Mouse (Mus musculus) megakaryocyte-erythroid progenitor cell, adult 5-6 weeks (primary cell): ENCODE measurements around the gene Zscan21. TPM values are rescaled to one million over a fixed set of nuclear protein-coding genes. Genes with fewer than 3 reads are reported as not detected.
"Not testable (repeated sequence)": the region's sequence is repeated elsewhere in the genome, so short reads cannot be mapped to it uniquely, and the experiment has no call there.

Experiments
- ATAC-seq: replicated peaks from 2 replicates; pipeline ENCODE4 v1.8.0; 2016; ENCODE audit warnings: mild to moderate bottlenecking, inconsistent platforms; ENCODE audit not compliant: severe bottlenecking, poor library complexity, low FRiP score, low TSS enrichment
- total RNA-seq, 2 experiments: library from RNA; stranded (forward) in 1 of 2; stranded (reverse) in 1 of 2; fragments of 200-1000, 215-1000 nt in 1 of 2; fragments of >200 nt in 1 of 2; fragmentation: Nextera tagmentation in 1 of 2; gene quantifications; 2 replicates each; pipeline ENCODE4 v1.2.3; 2014 to 2017

Zscan21 gene
- total RNA-seq, 2 experiments from 2014 or later: 10.8 to 14.4 TPM

DNA sequence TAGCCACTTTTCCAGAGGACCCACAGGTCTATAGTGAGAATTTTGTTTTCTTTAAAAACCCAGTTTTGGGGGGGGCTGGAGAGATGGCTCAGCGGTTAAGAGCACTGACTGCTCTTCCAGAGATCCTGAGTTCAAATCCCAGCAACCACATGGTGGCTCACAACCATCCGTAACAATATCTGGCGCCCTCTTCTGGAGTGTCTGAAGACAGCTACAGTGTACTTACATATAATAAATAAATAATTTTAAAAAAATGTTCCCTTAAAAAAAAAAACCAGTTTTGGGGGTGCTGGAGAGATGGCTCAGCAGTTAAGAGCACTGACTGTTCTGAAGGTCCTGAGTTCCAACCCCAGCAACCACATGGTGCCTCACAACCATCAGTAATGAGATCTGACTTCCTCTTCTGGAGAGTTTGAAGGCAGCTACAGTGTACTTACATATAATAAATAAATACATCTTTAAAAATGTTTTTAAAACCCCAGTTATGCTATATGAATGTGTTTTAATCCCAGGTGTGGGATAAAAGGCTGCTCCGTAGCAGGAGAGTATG lies 6.8 kb upstream of the Zscan21 start:
- not testable (repeated sequence) for ATAC-seq

DNA sequence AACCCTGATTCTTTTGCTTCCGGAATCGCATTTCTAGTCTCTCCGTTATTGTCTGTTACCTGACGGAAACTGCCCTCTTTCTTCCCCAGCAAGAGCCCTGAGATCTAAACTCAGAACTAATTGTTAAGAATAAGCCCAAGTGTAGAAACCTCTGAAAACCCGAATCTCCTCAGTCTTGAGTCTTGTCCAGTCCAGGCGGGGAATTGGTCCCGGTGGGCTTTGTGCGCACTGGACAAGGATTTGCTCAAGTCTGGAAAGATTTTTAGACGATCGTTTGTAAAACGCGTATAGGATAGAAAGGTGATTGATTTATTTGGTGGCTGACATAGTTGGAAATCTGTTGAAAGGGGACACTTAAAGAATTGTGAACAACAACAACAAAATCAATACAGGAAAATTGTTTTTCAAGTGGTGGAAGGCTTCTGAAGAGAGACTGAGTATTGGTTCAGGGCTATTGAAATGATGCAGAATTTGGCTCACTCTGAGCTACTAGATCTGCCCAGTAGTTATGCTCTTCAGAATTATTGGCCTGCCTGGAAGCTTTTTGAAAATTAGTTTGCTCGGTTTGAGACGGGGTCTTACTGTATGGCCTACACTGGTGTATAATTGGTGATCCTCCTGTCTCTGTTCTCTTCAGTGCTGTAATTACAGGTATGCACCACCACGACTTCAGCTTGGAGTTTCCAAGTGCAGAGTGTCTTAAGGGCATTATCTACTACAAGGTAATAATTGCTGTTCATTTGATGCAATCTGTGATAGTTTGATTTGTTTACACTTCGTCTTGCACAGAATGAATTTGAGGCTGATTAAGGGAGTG lies 704 bp downstream of the Zscan21 start:
- peak; percentile 62 for ATAC-seq

DNA sequence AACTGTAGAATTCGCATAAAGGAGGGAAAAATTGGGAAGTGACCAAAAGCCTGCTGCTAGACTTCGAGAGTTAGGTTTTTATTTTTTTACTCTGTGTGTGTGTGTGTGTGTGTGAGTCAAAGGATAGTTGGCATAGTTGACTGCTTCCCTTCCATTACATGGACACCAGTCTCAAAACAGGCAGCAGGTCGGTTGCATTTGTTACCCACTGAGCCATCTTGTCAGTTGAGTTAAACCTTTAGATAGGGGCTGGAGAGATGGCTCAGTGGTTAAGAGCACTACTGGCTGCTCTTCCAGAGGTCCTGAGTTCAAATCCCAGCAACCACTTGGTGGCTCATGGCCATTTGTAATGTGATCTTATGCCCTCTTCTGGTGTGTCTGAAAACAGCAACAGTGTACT lies 1.3 kb downstream of the Zscan21 start:
- ATAC-seq: no peak

DNA sequence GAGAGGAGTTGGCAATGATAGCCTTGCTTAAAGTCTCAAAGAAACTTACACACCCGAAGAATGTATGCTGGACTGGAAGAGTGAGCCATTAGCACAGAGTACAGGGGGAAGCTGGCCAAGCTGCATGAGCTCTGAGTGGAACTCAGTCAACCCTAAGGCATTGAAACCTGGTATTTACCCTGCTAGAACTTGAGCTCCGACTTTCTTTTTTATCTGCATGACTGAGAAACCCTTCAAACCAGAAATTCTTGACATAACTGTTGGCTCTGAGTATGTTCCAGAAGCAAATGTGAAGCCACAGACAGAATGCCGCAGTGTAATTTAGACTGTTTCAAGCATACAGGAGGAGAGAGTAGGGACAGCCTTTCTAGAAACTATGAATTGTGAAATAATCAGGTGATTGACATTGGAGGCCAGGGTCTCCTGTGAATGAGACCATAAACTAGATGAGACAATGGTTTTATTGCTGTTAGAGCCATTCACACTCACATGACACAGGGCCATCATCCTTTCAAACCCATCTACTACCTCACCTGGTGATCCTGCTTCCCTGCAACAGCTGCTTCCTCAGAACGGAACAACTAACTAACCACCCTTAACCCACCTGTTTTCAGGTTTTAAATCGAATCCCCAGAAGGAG lies 15.8 kb downstream of the Zscan21 start:
- no peak for ATAC-seq

DNA sequence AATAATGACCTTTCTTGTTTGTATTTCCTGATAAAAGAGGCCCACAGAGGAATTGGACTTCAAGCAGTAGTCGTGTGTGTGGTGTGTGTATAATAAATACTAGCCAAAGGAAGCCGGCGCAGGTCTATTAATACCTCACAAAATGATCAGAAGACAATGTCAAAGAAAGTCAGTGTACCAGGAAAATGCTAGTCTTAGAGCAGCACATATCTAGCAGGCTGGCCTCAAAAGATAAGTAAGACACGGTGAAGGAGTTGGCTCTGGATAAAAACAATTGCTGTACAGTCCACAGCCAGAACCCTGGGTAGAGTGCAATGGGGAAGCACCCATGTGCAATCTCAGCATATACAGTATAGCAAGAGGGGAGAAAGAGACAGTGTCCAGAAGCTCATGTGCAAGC lies 20.6 kb downstream of the Zscan21 start:
- peak; percentile 89 for ATAC-seq

DNA sequence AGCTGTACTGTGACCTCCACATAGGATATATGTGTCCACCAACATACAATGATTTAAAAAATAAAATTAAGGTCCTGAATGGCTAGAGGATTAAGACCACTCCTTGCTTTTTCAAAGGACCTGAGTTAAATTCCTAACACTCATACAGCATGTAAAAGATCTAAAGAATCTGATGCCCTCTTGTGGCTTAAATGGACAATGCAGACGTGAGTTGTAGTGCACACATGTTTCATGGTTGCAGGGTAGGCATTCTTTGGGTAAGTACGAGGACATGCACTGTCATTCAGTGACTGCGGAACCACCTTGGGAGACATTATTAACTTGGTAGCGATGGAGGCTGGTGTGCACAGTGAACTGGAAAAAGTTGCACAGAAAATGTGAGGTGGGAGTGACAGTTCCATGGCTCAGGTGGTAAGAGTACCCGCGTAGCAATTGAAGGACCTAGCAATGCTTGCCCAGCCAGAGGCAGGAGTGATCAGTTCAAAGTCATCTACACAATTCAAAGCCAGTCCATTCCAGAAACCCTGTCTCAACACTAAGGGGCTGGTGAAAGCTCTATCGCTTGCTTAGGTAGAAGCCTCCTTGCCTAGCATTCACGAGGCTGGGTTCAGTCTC lies 21.3 kb downstream of the Zscan21 start:
- peak; percentile 81 for ATAC-seq

DNA sequence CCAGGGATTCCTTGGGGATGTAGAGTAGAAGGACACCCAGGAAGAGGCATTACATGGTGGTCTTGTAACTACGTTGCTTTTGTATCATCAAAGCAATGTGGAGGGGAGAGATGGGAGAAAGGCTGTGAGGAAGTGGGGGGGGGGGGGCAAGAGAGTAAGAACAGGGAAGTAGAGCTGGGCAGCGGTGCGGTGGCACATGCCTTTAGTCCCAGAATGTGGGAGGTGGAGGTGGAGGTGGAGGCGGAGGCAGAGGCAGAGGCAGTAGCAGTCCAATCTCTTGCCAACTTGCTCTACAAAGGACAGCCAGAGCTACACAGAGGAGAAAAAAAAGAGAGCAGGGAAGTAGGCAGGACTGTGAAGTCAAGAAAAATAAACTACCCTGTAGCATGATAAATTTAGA lies 21.9 kb downstream of the Zscan21 start:
- no peak for ATAC-seq

DNA sequence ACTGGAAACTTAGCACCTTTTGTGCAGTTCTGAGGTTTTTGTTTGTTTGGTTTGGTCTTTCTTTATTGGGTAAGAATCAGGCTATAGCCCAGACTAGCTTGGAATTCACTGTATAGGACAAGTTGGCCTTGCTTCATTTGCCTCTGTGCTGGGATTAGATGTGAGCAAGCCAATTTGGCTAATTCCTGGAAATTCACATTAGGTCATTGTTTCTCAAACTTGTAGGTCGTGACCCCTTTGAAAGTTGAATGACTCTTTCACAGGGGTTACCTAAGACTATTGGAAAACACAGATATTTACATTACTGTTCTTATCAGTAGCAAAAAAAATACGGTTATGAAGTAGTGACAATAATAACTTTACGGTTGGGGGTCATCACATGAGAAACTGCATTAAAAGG lies 37.7 kb downstream of the Zscan21 start:
- no peak for ATAC-seq

DNA sequence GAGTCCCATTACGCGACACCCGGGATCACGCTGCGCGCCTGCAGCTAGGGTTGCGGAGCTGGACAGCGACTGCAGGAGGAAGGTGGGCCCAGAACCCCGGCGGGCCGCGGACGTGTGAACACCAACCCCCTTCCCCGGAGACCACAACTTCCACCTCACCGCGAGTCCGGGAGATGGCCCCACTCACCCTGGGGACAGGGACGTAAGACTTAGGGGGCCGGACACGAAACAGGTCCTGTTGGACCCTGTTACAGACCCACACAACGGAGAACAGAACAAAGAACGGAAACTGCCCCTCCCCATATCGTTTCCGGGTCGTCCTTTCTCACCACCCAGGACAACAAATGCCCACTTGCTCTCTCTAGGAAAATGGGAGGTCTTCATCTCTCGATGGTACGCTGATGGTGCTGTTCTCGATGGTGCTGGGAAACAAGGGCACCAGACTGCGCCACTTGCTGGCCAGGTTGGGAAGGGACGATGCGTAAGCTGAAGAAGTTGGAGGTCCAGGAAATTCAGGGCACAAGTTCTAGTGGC lies 38.8 kb downstream of the Zscan21 start, which contains the start of gene Zfp113:
TSS of gene Zfp113 (minus strand) at position 302 of the 534 bp plus-strand sequence.
- ATAC-seq: peak; percentile 98

DNA sequence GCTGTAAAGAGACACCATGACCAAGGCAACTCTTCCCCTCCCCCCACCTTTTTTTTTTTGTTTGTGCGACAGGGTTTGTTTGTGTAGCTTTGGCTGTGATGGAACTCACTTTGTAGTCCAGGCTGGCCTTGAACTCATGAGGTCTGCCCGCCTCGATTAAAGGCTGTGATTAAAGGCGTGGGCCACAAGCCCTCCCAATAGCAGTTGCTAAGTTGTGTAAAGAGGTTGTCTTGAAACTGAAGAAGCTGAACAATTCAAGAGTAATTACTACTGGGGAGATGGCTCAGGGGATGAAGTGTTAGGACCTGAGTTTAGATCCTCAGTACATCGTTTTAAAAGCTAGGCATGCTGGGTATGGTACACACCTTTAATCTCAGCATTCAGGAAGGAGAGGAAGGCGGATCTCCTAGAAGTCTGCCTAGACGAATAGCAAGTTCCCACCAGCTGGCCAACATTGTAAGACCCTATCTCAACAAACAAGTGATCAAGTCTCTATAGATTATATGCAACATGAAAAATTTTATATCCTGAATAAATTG lies 43.6 kb downstream of the Zscan21 start:
- no peak for ATAC-seq

DNA sequence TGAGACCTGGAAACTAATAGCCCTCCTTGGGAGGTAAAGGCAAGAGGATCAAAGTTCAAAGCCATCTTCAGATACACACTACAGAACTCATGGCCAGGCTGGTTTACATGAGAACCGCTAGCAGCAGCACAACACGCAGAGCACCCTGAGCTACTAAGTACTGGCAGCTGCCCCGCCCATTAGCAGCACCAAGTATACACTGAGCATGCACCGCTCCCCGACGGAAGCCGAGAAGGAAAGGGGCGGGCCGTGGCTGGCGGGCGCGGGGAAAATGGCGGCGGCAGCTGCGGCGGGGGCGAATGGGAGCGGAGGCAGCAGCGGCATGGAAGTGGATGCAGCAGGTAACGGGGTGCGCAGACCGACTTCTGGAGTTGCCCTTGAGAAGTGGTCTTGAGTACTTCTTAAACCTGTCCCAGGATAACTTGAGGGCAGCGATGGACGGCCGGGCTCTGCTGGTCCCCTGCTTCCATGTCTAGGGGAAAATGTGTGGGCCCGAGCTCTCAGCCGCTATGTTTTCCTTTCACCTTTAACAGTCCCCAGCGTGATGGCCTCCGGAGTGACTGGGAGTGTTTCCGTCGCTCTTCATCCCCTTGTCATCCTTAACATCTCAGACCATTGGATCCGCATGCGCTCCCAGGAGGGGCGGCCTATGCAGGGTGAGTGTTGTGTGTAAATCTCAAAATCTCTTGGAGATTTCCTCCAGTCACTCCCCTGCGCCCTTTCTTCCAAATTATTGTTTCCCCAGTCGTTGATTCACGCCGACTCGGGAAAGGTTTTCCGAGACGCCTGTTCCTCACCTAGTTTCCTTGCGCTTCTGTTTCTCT lies 44.4 kb downstream of the Zscan21 start, which contains the start of gene Cops6:
TSS of gene Cops6 (plus strand) at position 230 of the 824 bp plus-strand sequence.
- ATAC-seq: peak; percentile 90

DNA sequence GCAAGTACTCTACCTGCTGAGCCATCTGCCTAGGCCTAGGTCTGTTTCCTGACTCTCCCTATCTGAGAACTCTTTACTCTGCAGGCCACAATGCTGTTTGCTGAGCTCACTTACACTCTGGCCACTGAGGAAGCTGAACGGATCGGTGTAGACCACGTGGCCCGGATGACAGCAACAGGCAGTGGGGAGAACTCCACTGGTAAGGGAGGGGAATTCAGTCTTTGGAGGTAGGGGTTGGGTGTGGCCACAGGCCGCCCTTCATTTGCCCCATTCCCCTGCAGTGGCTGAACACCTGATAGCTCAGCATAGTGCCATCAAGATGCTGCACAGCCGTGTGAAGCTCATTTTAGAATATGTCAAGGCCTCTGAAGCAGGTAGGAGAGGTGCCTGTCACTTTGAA lies 46.3 kb downstream of the Zscan21 start:
- ATAC-seq: 0 out of 2 replicates have a peak, but pooled peaks have one; percentile 2

DNA sequence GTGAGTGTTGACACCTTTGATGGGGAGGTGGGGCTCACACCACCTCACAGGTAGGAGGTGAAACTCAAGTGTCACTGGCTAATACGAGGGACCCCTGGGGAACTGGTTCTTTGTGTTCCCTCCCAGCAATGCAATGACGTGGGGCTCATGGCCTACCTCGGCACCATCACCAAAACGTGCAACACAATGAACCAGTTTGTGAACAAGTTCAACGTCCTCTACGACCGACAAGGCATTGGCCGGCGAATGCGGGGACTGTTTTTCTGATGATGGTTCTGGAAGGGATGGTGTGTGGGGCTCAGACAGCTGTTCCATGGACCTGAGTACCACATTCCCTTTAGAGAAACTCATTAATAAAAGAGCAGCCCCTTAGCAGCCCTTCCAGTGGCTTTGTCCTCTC lies 46.9 kb downstream of the Zscan21 start:
- no peak for ATAC-seq

DNA sequence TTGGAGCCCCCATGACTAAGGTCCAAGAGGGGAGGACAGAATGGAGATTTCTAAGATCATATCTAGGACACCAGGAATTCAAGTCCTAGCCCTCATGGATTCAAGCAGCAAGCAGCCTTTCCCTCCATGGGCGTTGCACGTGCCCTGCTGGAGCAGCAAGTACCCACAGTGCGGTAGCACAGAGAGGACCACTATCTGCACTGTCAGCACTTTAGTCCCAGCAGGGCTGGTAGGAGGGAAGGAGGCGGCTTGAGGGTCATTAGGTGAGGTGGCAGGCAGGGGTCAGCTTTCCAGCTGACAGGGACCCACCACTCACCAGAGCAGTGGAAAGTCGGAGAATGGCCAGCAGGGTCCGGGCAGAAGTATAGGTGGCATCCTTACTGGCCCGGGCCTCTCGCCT lies 48.9 kb downstream of the Zscan21 start:
- no peak for ATAC-seq

DNA sequence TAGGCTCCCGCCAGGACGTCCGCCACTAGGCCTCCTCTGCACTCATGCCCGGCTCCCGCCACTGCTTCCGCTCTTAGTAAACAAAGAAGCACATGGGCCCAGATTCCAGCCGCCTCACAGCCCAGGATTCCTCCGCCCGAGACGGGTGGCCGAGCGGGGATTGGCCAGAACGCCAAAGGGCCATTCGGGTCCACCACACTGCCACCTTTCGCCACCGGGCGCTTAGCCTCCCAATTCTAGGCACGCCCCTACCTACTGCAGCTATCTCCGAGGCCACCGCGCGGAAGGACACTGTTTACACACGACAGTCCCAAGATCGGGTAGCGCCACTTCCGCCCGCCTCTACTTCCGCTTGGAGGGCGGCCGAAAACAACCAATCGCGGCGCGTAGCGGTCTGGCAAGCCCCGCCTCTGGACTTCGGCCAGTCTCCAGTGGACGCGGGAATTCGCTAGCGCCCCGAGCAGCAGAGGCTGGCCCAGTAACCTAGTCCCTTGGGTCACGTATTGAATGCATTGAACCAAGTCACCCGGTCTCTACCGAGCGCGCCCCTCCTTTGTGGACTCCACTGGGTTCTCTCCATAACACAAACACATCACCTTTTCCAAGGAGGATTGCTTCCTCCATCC lies 54.3 kb downstream of the Zscan21 start:
- ATAC-seq: peak; percentile 65

DNA sequence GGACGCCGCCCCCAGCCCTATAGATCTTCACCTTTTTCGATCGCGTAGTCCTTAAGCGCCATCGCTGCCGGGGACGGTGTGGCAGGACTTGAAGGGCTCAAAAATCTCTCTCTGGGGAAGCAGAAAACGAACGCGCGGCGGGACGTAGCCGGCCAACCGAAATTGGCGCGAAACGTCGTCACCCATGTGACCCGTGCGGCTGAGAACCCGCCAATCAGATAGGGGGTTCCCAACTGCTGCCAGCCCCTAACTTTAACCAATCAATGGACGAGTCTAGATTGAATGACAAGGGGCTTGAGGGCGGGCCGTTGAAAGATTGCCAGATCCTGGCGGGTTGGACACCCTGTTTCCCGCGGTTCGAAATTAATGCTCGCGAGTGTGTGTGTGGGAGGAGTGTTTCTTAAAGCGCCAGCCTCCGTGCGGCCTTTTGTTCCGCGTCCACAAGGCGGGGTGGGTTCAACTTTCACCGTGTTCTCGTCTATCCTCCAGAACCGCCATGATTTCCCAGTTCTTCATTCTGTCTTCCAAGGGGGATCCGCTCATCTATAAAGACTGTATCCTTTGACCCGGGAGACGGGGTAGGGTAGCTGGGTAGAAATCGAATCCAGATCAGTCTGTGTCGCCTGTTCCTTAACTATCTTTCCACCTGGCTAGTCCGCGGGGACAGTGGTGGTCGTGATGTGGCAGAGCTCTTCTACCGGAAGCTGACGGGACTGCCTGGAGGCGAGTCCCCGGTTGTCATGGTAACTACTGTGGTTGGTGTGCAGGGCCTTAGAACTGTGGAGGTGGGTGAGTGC lies 55.2 kb downstream of the Zscan21 start, which contains the start of the genes Ap4m1 and Mcm7:
TSS of gene Ap4m1 (plus strand) at position 308 of the 797 bp plus-strand sequence.
TSS of gene Mcm7 (minus strand) at position 728 of the 797 bp plus-strand sequence.
- peak; percentile 72 for ATAC-seq

DNA sequence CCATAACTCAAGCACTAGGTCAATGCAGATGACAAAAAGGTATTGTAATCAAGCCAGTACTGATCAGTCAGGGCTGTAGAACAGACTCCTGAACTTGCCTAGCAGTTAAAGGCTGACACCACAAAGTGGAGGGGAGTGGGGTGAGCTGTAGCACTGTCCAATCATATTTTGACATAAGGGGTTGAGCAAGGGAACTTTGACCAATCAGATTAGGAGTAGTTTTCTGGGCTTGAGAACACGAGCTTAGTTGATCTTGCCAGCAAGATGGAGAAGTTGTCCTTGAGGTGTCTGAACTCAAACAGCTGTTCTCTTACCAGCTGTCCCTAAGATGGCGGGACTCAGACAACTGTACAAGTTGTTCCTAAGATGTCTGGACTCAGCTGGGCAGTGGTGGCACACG lies 56.5 kb downstream of the Zscan21 start:
- ATAC-seq: no peak
